Mouse (Mus musculus) myocyte (in vitro differentiated cells): ENCODE results near the gene Arl16.

ENCODE experiments used
- E2F4 ChIP-seq: IDR thresholded peaks from one replicate; pipeline ENCODE4 v1.6.1; 2011; ENCODE audit warnings: mild to moderate bottlenecking, control low read depth, moderate library complexity; ENCODE audit not compliant: insufficient read depth
- MAX ChIP-seq: IDR thresholded peaks from one replicate; pipeline ENCODE4 v1.6.1; 2011; ENCODE audit warnings: low read depth, mild to moderate bottlenecking, control low read depth
- POLR2A ChIP-seq: IDR thresholded peaks from one replicate; pipeline ENCODE4 v1.6.1; 2011; ENCODE audit warnings: low read depth, mild to moderate bottlenecking, control low read depth, moderate library complexity; ENCODE audit not compliant: insufficient read length
- TCF12 ChIP-seq: IDR thresholded peaks from one replicate; pipeline ENCODE4 v1.6.1; 2011; ENCODE audit warnings: mild to moderate bottlenecking, control low read depth; ENCODE audit not compliant: poor library complexity, insufficient read depth, severe bottlenecking
- USF1 ChIP-seq: IDR thresholded peaks from one replicate; pipeline ENCODE4 v1.6.1; 2011; ENCODE audit warnings: low read depth, mild to moderate bottlenecking, control low read depth, moderate library complexity

- TF ChIP-seq POLR2A, result no peak
- no peak for TF ChIP-seq E2F4
- TF ChIP-seq MAX, result no peak
- no peak for TF ChIP-seq USF1
- TF ChIP-seq TCF12, result no peak
Measured at GRCm38 (mm10) chr11:120447179-120447578, 20.2 kb downstream of the Arl16 start.
